Mouse (Mus musculus): ENCODE measurements around the gene 9230104L09Rik. TPM values are rescaled to one million over a fixed set of nuclear protein-coding genes. Genes with fewer than 3 reads are reported as not detected.

The 9230104L09Rik gene
- total RNA-seq, 2 experiments from 2014 or later, result not detected

DNA sequence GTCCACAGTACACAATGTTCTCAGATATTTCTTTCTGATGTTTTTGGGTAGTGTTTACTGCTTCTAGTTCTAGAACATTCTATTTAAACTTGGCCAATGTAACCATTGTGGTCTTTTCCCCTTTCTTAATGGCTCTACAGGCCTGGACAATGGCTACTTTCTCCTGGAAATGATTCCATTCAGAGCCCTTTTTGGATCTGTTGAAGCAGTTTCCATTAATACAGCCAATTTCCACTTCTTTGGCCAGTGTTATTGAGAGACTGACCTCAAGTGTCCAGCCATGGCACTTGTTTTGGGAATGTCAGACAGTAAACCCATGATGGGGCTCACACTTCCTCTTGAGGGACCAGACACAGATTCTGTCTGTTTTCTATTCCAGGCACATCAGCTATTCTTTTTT, 3.1 kb downstream of the 9230104L09Rik start:
- intact Hi-C loops (cut with DNase I), result no loop called here
- peak in 1 of 2 experiments; percentile 36 for DNase-seq (ENCODE audit: low spot score in 2 of 2)

DNA sequence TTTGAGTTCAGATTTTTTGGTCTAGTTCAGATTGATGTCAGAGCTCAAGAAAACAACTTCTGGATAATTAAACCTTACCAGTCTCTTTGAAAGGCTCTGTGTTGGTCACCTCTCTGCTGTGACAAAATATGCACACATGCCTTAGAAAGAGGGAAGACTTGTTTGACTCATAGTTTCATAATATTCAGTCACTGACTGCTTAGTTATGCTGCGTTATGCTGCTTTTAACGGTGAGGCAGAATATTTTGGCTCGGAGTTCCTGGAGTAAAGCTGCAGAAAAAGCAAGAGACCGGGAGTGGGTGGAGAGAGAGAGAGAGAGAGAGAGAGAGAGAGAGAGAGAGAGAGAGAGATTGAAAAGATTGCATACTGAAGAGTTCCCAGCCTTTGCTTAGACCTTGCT, 3.8 kb downstream of the 9230104L09Rik start:
- intact Hi-C loops (cut with DNase I), result no loop called here
- peak in 1 of 2 experiments; percentile 64 for DNase-seq (ENCODE audit: low spot score in 2 of 2)

DNA sequence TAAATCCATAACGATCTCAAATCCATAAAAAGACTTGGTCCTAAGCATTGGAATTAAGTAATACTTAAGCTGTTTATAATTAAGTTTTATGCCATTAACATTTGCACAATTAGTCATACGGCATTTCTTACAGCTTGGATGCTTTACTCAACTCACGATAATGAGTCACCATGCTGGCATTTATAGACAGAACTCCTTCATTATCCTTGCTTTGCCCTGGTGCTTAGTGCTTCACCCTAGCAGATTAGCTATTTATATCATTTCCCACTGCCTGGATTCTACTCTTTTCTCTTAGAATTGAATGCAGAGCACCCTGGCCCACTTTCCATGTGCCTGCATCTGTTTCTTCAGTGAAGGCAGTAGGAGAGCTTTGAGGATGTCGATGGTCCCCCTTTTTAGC, 7.3 kb downstream of the 9230104L09Rik start:
- intact Hi-C loops (cut with DNase I), result no loop called here

DNA sequence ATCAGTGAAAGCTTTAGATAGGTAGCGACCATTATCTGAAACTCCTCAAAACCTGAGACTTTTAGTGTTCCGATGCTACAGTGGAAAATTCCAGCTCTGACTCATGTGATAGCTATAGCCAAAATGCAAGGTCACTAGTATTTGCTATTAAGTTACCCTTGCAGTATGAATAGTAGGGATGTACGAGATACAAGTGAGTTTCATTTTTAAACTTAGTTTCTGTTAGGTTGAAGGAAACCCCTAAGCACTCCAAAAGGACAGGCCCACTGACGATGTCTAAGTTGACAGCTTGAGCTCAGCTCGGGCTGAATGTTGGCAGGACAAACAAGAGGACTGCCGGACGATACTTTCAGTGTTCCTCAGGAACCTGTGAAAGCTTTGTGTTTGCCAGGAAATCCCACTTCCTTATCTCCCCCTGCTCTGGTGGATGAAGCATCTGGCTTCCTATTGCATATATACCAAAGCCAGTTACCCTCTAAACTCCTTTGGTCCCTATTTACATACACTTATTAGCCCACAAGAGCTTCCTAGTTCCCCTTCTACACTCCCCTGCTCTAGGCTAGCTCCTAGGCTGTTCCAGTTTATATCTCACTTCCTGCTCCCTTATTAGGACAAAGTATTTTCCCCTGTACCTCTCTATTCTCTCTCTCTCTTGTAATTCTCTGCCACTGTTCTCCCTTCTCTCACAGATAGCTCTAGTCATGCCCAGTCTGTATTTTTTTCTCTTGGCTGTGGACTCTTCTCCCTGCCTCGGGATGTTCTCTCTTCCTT, 8.0 kb downstream of the 9230104L09Rik start:
- intact Hi-C loops (cut with DNase I), result no loop called here
- no peak for DNase-seq (ENCODE audit: low spot score in 2 of 2)

More for the DNA sequence above, 7.3 kb downstream of the 9230104L09Rik start:
- DNase-seq (ENCODE audit: low spot score in 2 of 2), result peak in 1 of 2 experiments; percentile 53

DNA sequence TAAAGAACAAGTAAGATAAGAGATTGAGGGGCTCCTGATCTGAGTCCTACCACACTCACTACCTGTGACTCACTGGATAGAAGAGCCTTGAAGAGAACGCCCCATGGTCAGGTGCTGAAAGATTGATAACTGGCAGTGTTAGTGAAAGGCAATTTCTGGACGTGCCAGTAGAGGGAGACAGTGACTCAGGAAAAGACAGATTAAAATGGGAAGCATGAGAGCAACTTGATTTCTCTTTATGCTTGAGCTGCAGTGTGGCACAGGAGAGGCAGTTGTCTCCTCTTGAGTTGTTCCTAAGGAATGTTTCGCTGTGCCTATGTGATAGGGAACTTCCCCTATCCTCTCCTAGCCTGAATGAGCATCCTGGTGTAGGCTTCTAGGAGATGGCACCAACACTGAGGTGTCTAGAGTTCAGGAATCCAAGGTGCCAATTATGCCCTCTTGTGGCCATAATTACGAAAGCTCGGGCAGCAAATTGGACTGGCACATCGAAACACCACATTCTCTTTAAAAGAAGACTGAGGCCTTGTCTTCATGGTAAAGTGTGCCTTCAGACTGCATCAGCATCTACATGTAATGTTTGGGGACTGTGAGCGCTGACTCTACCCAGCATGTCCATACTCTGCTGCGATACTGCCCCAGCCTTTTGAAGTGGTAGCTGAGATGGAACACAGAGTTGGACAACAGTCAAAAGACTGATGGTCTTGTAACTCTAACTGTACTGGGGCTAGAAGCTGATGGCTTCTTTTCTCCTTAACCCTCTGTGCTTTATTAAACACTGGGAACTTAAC, 13.5 kb downstream of the 9230104L09Rik start:
- intact Hi-C loops (cut with DNase I), result loop anchor here (1.0 to 5.0 kb wide), 2 partner anchors 51 to 99 kb away; partner anchors contain the start of gene Cstl1
- DNase-seq (ENCODE audit: low spot score in 2 of 2), result peak; percentile 81 to 90

DNA sequence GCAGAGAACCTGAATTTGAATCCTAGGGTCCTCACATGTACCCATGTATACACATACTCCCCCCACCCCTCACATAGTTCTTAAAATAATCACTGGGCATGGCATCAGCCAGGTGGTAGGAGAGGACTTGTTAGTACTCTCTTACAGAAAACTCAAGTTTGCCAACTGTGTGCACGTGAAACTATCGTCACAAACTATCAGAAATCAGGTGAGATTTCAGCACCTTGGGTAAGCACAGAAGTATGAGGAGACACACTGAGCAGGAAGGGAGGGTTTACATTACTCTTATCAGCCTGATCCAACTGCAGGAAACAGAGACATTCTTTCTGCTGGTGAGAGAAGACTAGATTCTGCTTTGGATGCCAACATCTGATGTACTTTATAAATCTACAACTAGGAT, 25.6 kb downstream of the 9230104L09Rik start:
- no peak for DNase-seq (ENCODE audit: low spot score in 2 of 2)
- intact Hi-C loops (cut with DNase I), result no loop called here

DNA sequence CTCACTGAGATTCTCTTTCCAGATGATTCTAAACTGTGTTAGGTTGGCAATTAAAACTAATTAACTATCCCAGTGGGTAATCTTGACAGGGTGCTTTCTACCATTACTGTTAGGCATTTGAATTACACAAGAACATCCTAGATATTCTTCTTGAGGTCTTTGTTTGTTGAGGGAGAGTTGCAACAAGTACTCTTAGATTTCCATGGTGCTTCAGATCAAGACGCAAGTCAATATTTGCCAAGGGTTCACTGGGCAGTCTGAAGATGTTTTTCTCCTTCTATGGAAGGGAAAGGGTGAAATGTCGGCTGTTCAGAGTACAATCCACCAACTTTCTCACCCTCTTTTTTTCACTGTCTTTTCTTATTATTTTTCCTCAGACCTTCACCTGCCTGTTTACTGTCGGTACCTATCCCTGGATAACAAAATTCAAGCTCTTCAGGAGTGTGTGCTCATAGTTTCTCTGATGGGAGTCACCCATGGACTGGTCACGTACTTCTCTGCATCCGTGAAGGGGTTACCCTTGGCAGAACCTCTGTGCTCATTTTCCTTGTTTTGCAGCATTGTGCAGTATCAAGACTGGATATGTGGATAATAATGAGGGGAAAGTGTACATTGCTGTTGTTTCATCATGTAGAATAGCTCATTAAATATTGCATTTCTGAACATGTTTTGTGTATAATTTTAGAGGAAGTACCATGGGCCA, 26.6 kb downstream of the 9230104L09Rik start:
- intact Hi-C loops (cut with DNase I), result no loop called here
- no peak for DNase-seq (ENCODE audit: low spot score in 2 of 2)

DNA sequence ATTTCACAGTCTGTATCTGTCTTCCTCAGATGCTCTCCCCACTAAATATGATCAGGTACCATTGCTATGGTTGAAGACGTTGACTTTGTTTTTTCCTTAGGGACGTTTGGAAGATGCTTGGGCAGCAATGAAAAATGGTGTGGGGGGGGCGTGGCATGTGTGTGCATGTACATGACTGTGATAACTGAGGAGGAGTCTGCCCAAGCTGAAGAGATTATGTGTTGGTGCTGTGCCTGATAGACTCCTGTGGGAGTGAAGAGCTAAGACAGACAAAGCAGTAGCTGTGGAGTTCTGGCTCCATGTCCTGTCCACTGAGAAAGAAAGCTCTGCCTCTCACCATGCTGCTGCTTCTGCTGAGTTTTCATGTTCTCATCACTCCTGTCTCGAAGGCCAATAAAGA, 29.9 kb downstream of the 9230104L09Rik start, which contains the start of gene Cst9:
Gene Cst9 (plus strand): TSS at position 236 of the 400 bp plus-strand sequence.
- intact Hi-C loops (cut with DNase I), result no loop called here
- DNase-seq (ENCODE audit: low spot score in 2 of 2), result no peak

DNA sequence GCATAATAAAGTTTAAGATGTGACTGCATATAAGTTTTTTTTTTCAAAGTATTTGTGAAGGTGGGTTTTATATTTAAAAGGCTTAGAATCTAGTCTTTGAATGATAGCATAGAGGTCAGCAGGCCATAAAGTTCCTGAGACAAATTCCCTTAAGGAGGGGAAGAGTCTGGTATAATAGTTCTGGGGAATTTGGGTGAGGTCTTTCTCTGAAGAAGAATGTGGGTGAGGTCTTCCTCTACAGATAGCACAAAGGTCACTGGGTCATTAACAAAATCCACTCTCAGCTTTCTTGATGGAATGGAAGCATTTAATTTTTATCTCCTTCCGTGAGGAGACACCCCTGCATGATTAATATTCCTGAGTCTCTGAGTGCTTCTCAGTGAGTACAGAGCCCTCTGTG, 38.9 kb downstream of the 9230104L09Rik start:
- DNase-seq (ENCODE audit: low spot score in 2 of 2), result no peak
- intact Hi-C loops (cut with DNase I), result no loop called here

DNA sequence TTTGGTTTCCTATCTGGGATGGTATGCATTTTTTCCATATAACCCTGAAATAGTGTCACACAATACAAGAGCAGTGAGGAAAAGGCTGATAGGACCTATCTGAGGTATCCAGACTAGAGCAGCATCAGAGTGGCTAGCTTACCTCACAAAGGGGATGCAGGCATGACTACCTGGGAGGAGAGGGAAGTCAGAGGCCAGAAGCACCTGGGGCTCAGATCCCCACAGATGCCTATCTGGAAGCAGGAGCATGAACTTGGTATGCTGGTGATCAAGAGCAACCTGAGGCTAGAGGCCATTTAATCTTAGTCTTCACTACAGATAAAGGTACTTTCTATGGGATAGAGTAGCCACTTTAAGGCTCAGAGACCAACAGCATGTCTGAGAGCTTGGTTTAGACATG, 44.9 kb downstream of the 9230104L09Rik start, which contains the start of gene Cst13:
Gene Cst13 (plus strand): TSS at position 173 of the 400 bp plus-strand sequence.
- no peak for DNase-seq (ENCODE audit: low spot score in 2 of 2)
- intact Hi-C loops (cut with DNase I), result no loop called here

DNA sequence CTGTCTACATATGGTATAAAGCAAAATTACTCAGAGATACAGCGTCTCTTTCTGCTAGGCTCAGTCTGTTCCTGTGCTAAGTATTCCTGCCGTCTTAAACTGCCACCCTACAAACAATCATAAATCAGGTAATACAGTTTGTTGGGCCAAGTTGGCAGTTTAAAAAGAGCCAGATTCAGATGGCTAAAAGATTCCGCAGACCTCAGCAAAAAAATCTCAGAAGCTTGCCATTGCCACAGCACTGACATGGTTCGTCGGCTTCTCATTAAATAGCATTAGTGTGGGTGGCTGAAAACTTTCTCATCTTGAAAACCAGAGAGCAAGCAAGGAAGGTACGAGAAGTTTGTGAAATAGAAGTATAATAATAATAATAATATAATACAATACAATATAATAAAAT, 58.1 kb downstream of the 9230104L09Rik start:
- intact Hi-C loops (cut with DNase I), result no loop called here
- no peak for DNase-seq (ENCODE audit: low spot score in 2 of 2)

DNA sequence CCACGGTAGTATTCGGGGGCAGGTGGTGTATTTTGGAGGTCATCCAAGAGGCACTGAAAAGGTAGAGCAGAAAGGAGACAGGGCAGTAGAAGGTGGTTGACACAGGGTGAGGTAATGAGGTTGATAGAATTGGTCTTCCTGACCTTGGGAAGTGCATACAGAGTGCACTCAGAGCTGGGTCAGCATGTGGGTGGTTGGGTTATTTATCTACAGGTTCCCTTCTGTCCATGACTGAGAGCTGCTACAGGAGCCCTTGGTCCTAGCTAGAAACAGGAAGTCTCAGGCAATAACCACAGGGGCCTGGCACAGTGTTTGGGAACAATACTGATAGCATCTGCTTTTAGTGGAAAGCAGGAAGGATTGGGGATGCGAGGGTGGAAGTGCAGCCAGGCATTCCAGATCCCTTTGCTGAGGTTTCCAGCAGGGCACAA, 63.3 kb downstream of the 9230104L09Rik start:
- intact Hi-C loops (cut with DNase I), result no loop called here
- DNase-seq (ENCODE audit: low spot score in 2 of 2), result no peak

DNA sequence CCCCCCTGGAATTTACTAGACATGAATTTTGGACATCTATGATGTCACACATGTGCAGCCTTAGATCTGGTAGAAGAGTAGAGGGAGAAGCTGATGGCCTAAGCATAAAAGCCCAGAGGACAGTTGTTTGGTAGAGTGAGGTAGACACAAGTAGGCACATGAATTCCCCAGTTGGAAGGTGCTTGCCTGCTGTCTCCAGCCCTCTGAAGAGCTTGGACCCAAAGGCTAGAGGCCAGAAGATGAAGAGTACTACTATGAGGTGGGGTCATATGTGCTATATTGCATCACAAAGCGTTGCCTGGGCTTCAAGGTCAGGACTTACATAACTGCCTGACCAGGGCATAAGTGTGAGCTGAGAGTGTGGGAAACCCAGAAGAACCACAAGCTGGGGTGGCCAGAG, 66.4 kb downstream of the 9230104L09Rik start, which contains the start of gene Cst8:
Gene Cst8 (plus strand): TSS at position 301 of the 400 bp plus-strand sequence.
- intact Hi-C loops (cut with DNase I), result no loop called here
- DNase-seq (ENCODE audit: low spot score in 2 of 2), result no peak

Other genes with a start within 250 kb of the 9230104L09Rik start
- gene Nxt1, start 192.4 kb downstream of the 9230104L09Rik start, total RNA-seq (2021), result 10 to 100 TPM; 11.6 to 13.5 TPM
- gene Gzf1, start 184.0 kb downstream of the 9230104L09Rik start, total RNA-seq (2021), result 10 to 100 TPM; 28.9 to 30.9 TPM
- 100 to 1,000 TPM; 333 to 361 TPM for gene Napb, start 132.6 kb downstream of the 9230104L09Rik start, total RNA-seq (2021)
- under 1 TPM in 1 of 2 experiments, not detected in 1; 0.99 TPM for gene Cstl1, start 114.7 kb downstream of the 9230104L09Rik start, total RNA-seq (2021)
- not detected for gene Cst11, start 93.5 kb downstream of the 9230104L09Rik start, total RNA-seq (2021)
- gene 8030411F24Rik, start 83.0 kb downstream of the 9230104L09Rik start, total RNA-seq (2021), result not detected
- gene Cst12, start 75.7 kb downstream of the 9230104L09Rik start, total RNA-seq (2021), result 1 to 10 TPM; 2.4 to 2.7 TPM
- not detected for gene Cst8, start 66.3 kb downstream of the 9230104L09Rik start, total RNA-seq (2021)
- not detected for gene Cst13, start 45.0 kb downstream of the 9230104L09Rik start, total RNA-seq (2021)
- not detected for gene Cst9, start 29.9 kb downstream of the 9230104L09Rik start, total RNA-seq (2021)
- 1,000 to 10,000 TPM; 1,805 to 1,873 TPM for gene Cst3, start 10.7 kb upstream of the 9230104L09Rik start, total RNA-seq (2021)
- gene Gm1330, start 138.2 kb upstream of the 9230104L09Rik start, total RNA-seq (2021), result not detected
- gene Gm10750, start 152.2 kb upstream of the 9230104L09Rik start, total RNA-seq (2021), result not detected